Mouse (Mus musculus): ENCODE measurements around the gene Mettl7a1. TPM values are rescaled to one million over a fixed set of nuclear protein-coding genes. Genes with fewer than 3 reads are reported as not detected.
"Not testable (repeated sequence)": the region's sequence is repeated elsewhere in the genome, so short reads cannot be mapped to it uniquely, and the experiment has no call there.

Gene Mettl7a1
- polyA plus RNA-seq, 1 experiment from 2014 or later: 4.3 TPM

DNA sequence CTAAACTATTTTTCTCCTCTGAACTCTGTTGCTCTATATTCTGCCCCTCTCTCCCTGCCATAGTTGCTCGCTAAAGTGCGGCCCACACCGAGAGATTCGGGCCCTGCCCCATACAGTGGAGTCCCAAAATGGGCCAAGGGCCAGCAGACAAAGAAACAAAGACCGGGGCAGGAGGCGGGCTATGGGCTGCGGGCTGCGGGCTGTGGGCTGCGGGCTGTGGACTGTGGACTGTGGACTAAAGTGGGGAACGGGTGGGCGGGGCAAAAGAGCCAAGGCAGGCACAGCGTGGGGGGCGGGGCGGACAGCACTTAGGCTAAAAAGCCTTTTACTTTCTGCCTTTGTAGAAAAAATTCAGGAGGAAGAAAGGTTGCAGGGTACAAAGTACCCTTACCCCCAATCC, 42.8 kb downstream of the Mettl7a1 start:
- Histone ChIP-seq H3K9ac (replicated peaks) (no peak overlapping the region), H3K27ac (peak overlapping the region; percentile 66; the same call in 1 of the 2 replicates)
- WGBS: 72% methylated on average over 14 of the region's 14 CpGs

DNA sequence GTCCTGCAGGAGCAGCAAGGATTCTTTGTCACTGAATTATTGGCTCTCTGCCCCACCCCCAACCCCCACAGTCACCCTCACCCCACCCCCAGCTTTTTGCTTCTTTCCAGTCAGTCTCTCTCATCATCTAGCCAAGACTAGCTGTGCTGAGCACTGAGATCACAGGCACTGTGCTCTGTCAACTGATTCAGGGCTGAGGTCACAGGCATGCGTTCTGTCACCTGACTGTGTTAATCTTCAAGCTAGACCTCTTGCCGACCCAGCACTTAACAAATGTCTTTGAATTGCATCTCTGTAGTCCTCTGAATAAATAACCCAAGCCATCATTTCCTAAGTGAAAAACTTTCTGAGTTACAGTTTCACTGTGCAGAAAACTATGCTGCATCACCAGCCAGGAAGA, 45.6 kb downstream of the Mettl7a1 start:
- peaks cover 13% of the 10 kb centered on the region for H3K9me3 ChIP-seq
- WGBS: 30% methylated on average over 2 of the region's 2 CpGs
- H3K27me3 ChIP-seq: no peaks in the 10 kb centered on the region; the same call in 1 of the 2 replicates
- H3K4me3 ChIP-seq (replicated peaks): no peak overlapping the region
- no peaks in the 10 kb centered on the region for H3K36me3 ChIP-seq
- peaks cover 13% of the 10 kb centered on the region for H3K4me1 ChIP-seq (replicated peaks)
- H3K4me2 ChIP-seq: no peak overlapping the region
- H3K27ac ChIP-seq: no peak overlapping the region
- ATAC-seq (ENCODE audit: insufficient number of reproducible peaks, insufficient read depth, low FRiP score, low TSS enrichment, low read depth): no peak
- no peak overlapping the region for H3K9ac ChIP-seq (replicated peaks)

More for the DNA sequence above, 42.8 kb downstream of the Mettl7a1 start:
- no peaks in the 10 kb centered on the region; the same call in 1 of the 2 replicates for H3K27me3 ChIP-seq
- no peak overlapping the region for H3K4me2 ChIP-seq
- H3K4me3 ChIP-seq (replicated peaks): no peak overlapping the region
- peaks cover 8% of the 10 kb centered on the region for H3K4me1 ChIP-seq (replicated peaks)
- no peak for ATAC-seq (ENCODE audit: insufficient number of reproducible peaks, insufficient read depth, low FRiP score, low TSS enrichment, low read depth)
- H3K36me3 ChIP-seq: no peaks in the 10 kb centered on the region
- H3K9me3 ChIP-seq: peaks cover 13% of the 10 kb centered on the region

DNA sequence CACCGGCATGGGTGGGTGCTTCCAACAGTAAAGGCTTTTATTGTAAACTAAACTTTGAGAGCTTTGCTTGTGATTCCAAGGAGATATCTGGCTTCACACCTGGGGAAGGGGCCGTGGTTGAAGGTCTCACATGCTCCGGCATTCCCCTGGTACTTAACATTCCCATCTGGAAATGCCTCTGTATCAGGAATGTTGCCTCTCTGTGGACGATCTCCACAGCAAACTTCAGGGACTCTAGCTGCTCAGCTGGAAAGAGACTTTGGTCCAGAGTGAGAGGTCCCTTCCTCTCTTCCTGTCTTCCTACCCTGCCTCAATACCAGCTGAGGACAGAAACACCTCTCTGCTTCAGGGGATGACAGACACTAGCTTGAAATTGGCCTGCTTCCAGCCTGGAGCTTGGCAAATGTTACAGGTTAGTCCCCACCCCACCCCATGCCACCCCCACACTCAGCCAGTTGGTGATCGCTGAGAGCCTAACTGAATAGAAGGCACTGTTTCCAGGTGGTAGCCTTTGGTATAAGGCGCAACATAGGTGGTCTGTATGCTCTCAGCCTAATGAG, 47.6 kb downstream of the Mettl7a1 start:
- ATAC-seq (ENCODE audit: insufficient number of reproducible peaks, insufficient read depth, low FRiP score, low TSS enrichment, low read depth): no peak
- no peaks in the 10 kb centered on the region; the same call in 1 of the 2 replicates for H3K27me3 ChIP-seq
- peaks cover 13% of the 10 kb centered on the region for H3K4me1 ChIP-seq (replicated peaks)
- H3K4me3 ChIP-seq (replicated peaks): no peak overlapping the region
- H3K4me2 ChIP-seq: no peak overlapping the region
- H3K36me3 ChIP-seq: no peaks in the 10 kb centered on the region
- H3K9ac ChIP-seq (replicated peaks): no peak overlapping the region
- no peak overlapping the region for H3K27ac ChIP-seq
- 0 out of 2 replicates have a peak, but pooled peaks cover 1% of the 10 kb centered on the region for H3K9me3 ChIP-seq
- 53% methylated on average over 6 of the region's 6 CpGs for WGBS

DNA sequence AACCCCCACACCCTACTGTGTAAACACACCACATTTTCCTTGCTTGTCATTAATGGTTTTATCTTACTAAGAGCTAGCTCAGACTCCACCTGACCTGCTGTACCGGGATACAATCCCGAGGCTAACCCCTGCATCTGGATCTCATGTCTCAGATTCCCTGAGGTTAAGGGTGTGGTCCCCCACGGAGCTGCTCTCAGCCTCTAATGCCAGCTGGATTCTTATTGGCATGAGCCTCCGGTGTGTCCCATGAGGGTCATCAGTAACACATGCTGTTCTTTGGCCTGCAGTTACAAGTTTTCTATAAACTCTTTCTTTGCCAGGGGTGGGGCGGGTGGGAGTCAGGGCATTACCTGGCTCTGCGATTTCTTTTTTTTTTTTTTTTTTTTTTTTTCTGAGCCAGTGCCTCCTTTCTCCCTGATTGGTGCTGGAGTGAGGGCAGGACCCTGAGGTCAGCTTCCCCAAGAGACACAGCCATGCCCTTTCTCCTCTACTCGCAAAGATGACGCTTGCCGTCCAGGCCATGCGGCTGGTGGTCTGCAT, 48.8 kb downstream of the Mettl7a1 start, which contains the start of the genes Methig1 and Mettl7a2:
Methig1 (plus strand) TSS at position 439 of the 540 bp plus-strand sequence.
Mettl7a2 (plus strand) TSS at position 490 of the 540 bp plus-strand sequence.
- no peak within 1 kb of the TSS for H3K4me3 ChIP-seq (replicated peaks)
- peaks cover 13% of the 10 kb centered on the region for H3K4me1 ChIP-seq (replicated peaks)
- H3K27ac ChIP-seq: no peak within 1 kb of the TSS
- ATAC-seq (ENCODE audit: insufficient number of reproducible peaks, insufficient read depth, low FRiP score, low TSS enrichment, low read depth): no peak
- H3K9me3 ChIP-seq: no peaks in the 10 kb centered on the region
- H3K9ac ChIP-seq (replicated peaks): no peak within 1 kb of the TSS
- no peak within 1 kb of the TSS for H3K4me2 ChIP-seq
- no peaks in the 10 kb centered on the region for H3K27me3 ChIP-seq
- no peaks in the 10 kb centered on the region for H3K36me3 ChIP-seq
- 74% methylated on average over 10 of the region's 10 CpGs for WGBS

DNA sequence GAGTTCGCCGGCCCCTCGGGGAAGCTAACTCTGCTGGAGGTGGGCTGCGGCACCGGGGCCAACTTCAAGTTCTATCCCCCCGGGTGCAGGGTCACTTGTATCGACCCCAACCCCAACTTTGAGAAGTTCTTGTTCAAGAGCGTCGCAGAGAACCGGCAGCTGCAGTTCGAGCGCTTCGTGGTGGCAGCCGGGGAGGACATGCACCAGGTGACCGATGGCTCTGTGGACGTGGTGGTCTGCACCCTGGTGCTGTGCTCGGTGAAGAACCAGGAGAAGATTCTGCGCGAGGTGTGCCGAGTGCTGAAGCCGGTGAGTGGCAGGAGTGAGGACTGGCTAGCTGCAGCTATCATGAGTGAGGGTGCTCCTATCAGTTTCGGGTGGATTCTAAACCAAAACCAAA, 49.5 kb downstream of the Mettl7a1 start:
- ATAC-seq (ENCODE audit: insufficient number of reproducible peaks, insufficient read depth, low FRiP score, low TSS enrichment, low read depth); H3K9ac ChIP-seq (replicated peaks); H3K4me2 ChIP-seq; H3K36me3 ChIP-seq; H3K9me3 ChIP-seq; H3K27ac ChIP-seq; H3K4me3 ChIP-seq (replicated peaks); H3K27me3 ChIP-seq: not testable (repeated sequence)
- 91% methylated on average over 22 of the region's 22 CpGs for WGBS
- peaks cover 13% of the 10 kb centered on the region for H3K4me1 ChIP-seq (replicated peaks)

DNA sequence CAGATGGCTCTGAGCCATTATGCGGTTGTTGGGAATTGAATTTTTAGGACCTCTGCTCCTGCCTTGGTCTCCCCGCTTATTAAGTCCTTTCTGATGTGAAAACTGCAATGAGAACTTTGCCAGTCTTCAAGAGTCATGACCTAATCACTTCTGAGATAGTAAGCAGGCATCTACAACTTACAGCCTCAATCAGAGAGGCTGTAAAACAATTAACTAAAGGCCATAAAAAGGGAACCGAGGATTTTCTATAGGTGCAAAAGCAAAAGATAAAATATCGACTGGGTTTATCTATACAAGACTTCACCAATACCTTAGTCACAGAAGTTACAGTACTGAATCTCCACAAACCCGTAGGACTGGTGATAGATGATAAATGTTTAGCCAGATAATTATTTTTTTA, 51.9 kb downstream of the Mettl7a1 start:
- no peaks in the 10 kb centered on the region for H3K9me3 ChIP-seq
- H3K36me3 ChIP-seq: no peaks in the 10 kb centered on the region
- H3K4me3 ChIP-seq (replicated peaks): no peak overlapping the region
- no peak for ATAC-seq (ENCODE audit: insufficient number of reproducible peaks, insufficient read depth, low FRiP score, low TSS enrichment, low read depth)
- peaks cover 19% of the 10 kb centered on the region for H3K4me1 ChIP-seq (replicated peaks)
- H3K27me3 ChIP-seq: no peaks in the 10 kb centered on the region
- 39% methylated on average over 5 of the region's 5 CpGs for WGBS
- no peak overlapping the region for H3K4me2 ChIP-seq
- H3K9ac ChIP-seq (replicated peaks): no peak overlapping the region
- no peak overlapping the region for H3K27ac ChIP-seq

DNA sequence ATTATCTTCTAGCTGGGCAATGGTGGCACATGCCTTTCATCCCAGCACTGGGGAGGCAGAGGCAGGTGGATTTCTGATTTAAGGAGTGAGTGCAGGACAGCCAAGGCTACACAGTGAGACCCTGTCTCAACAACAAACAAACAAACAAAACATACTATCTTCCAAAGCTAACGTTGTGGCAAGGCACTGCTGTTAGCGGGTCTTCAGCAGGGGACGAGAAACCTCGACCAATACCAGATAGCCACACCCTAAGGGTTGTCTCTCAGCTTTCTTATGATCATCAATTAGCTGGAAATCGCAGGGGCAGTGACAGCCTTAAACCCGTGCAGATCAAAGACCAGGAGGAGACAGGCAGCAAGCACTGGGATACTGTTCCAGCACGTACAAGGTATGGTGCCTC, 60.3 kb downstream of the Mettl7a1 start, which contains the start of gene Higd1c:
Higd1c (plus strand) TSS at position 301 of the 400 bp plus-strand sequence.
- Histone ChIP-seq H3K4me1 (replicated peaks) (peaks cover 12% of the 10 kb centered on the region), H3K4me3 (replicated peaks) (no peak within 1 kb of the TSS), H3K4me2 (no peak within 1 kb of the TSS), H3K27ac (no peak within 1 kb of the TSS), H3K9ac (replicated peaks) (no peak within 1 kb of the TSS), H3K36me3 (no peaks in the 10 kb centered on the region), H3K9me3 (peaks cover 5% of the 10 kb centered on the region; the same call in 1 of the 2 replicates), H3K27me3 (peaks cover 11% of the 10 kb centered on the region; the same call in 1 of the 2 replicates)
- ATAC-seq (ENCODE audit: insufficient number of reproducible peaks, insufficient read depth, low FRiP score, low TSS enrichment, low read depth): no peak
- WGBS: 45% methylated on average over 7 of the region's 7 CpGs

DNA sequence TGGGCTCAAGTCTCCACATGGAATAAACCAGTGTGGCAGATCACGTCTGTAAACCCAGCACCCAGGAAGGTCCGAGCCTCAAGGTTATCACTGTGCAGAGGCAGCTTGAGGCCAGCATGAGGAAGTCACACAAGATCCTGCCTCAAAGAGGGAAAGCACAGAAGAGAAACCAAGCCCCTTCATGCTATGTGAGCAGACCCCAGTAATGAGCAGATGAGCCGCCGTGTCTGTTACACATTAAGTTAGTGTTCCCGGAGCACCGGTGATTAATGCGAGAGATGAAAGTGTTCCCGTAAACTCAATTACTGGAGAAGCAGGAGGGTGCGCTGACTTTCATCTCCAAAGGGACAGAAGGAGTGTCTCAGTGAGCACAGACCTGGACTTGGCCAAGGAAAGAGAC, 62.0 kb downstream of the Mettl7a1 start:
- ATAC-seq (ENCODE audit: insufficient number of reproducible peaks, insufficient read depth, low FRiP score, low TSS enrichment, low read depth); H3K9me3 ChIP-seq; H3K9ac ChIP-seq (replicated peaks); H3K4me1 ChIP-seq (replicated peaks); H3K36me3 ChIP-seq; H3K4me3 ChIP-seq (replicated peaks); H3K27ac ChIP-seq; H3K4me2 ChIP-seq: not testable (repeated sequence)
- 16% methylated on average over 9 of the region's 9 CpGs for WGBS
- peaks cover 11% of the 10 kb centered on the region; the same call in 1 of the 2 replicates for H3K27me3 ChIP-seq

DNA sequence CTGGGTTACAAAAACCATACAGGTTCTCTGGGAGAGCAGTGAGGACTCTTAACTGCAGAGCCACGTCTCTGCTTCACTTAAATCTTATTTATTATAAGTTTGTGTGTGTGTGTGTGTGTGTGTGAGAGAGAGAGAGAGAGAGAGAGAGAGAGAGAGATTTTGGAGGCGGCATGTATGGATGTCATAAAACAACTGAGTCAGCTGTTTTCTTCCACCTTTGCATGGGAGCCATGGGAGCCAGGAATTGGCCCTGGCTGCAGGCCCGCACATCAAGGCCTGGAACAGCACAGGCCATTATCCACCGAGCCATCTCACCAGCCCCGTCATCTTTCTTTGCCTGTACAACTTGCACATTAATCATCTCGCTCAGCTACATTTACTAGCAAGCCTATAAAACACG, 63.2 kb downstream of the Mettl7a1 start:
- no peak overlapping the region for H3K9ac ChIP-seq (replicated peaks)
- H3K27ac ChIP-seq: no peak overlapping the region
- H3K4me2 ChIP-seq: no peak overlapping the region
- no peaks in the 10 kb centered on the region for H3K36me3 ChIP-seq
- H3K9me3 ChIP-seq: peaks cover 5% of the 10 kb centered on the region; the same call in 1 of the 2 replicates
- H3K4me3 ChIP-seq (replicated peaks): no peak overlapping the region
- peaks cover 7% of the 10 kb centered on the region; the same call in 1 of the 2 replicates for H3K4me1 ChIP-seq (replicated peaks)
- 43% methylated on average over 7 of the region's 7 CpGs for WGBS
- ATAC-seq (ENCODE audit: insufficient number of reproducible peaks, insufficient read depth, low FRiP score, low TSS enrichment, low read depth): no peak
- peaks cover 11% of the 10 kb centered on the region; the same call in 1 of the 2 replicates for H3K27me3 ChIP-seq

DNA sequence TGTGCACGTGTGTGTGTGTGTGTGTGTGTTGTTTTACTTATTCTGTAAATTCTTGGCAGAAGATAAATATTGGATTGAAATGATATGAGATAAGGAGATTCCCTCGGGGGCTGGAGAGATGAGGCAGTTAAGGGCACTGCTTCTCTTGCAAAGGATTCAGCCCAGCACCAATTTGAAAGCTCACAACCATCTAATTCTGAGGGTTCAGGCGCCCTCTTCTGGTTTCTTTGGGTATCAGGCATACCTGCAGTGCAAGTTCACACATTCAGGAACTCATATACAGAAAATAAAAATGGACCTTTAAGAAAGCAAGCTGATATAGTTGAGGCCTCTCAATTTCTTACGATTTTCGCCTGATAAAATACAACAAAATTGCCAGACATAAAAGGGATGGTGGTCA, 71.1 kb downstream of the Mettl7a1 start:
- 33% methylated on average over 5 of the region's 5 CpGs for WGBS

DNA sequence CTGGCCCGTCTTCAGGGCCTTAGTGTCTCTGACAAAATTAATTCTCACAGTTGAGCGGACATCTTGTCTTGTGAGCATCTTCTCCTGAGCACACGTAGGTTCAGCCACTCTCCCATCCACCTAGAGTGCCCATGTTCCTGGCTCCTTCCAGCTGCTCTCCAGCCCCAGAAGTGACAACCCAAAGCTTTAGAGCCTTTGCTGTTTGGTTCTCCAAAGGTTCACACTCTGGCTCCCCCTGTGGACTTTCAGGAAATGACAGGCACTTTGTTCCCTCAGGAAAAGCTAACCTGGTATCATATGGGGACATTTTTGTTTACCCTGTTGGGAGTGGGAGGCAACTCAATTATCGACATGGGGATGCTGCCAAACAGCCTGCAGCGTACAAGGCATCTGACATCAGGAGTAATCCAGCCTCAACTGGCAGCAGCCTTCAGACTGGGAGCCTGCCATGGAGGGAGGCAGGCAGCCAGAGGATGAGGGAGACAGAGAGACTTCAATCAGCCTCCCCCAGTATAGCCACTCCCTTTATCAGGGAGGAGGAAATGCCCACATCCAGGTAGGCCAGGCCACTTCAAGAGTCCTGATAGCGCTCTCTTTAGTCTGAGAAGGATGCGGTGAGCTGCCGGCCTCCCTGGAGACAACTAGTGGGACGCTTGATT, 74.0 kb downstream of the Mettl7a1 start:
- H3K4me1 ChIP-seq (replicated peaks); H3K4me2 ChIP-seq; H3K9me3 ChIP-seq; ATAC-seq (ENCODE audit: insufficient number of reproducible peaks, insufficient read depth, low FRiP score, low TSS enrichment, low read depth); H3K27me3 ChIP-seq; H3K36me3 ChIP-seq; H3K4me3 ChIP-seq (replicated peaks); H3K27ac ChIP-seq; H3K9ac ChIP-seq (replicated peaks): not testable (repeated sequence)
- 45% methylated on average over 4 of the region's 9 CpGs for WGBS

More for the DNA sequence above, 71.1 kb downstream of the Mettl7a1 start:
- H3K4me2 ChIP-seq: no peak overlapping the region
- 0 out of 2 replicates have a peak, but pooled peaks cover 5% of the 10 kb centered on the region for H3K9me3 ChIP-seq
- H3K36me3 ChIP-seq: no peaks in the 10 kb centered on the region
- no peaks in the 10 kb centered on the region; the same call in 1 of the 2 replicates for H3K4me1 ChIP-seq (replicated peaks)
- no peaks in the 10 kb centered on the region for H3K27me3 ChIP-seq
- ATAC-seq (ENCODE audit: insufficient number of reproducible peaks, insufficient read depth, low FRiP score, low TSS enrichment, low read depth): no peak
- no peak overlapping the region for H3K4me3 ChIP-seq (replicated peaks)
- H3K9ac ChIP-seq (replicated peaks): no peak overlapping the region
- no peak overlapping the region for H3K27ac ChIP-seq

Data from limb, embryonic 12.5 days (tissue).